Mouse (Mus musculus): Measurements from ENCODE around the gene Igsf11. TPM values are rescaled to one million over a fixed set of nuclear protein-coding genes. Genes with fewer than 3 reads are reported as not detected.

The Igsf11 gene
- polyA plus RNA-seq, 1 experiment from 2014 or later: 5.0 TPM

DNA sequence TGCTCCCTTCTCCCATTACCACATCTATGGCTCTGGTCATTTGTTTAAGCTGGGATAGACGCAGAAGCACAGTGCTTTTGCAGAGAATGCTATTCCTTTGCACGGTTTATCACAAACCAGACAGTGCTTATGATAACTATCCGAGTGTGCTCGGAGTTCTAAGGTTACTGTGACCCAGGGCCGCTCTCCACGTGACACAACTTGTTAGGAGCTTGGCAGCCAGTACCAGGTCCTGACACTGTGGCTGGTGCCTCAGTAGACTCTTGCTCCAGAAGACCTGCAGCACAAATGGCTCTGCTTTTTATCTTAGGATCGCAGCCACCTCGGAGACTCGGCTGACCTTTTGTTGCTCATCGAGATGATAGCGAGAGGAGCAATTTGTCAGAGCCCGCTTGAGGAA lies 164.5 kb downstream of the Igsf11 start:
- Histone ChIP-seq H3K9ac (no peak overlapping the region), H3K27me3 (peaks cover 5% of the 10 kb centered on the region; the same call in 1 of the 2 replicates), H3K4me2 (replicated peaks) (no peak overlapping the region), H3K27ac (no peak overlapping the region), H3K4me1 (no peaks in the 10 kb centered on the region), H3K36me3 (no peaks in the 10 kb centered on the region), H3K9me3 (replicated peaks) (no peaks in the 10 kb centered on the region), H3K4me3 (no peak overlapping the region)
- no peak for ATAC-seq (ENCODE audit: low FRiP score)
- WGBS: 72% methylated on average over 12 of the region's 12 CpGs

DNA sequence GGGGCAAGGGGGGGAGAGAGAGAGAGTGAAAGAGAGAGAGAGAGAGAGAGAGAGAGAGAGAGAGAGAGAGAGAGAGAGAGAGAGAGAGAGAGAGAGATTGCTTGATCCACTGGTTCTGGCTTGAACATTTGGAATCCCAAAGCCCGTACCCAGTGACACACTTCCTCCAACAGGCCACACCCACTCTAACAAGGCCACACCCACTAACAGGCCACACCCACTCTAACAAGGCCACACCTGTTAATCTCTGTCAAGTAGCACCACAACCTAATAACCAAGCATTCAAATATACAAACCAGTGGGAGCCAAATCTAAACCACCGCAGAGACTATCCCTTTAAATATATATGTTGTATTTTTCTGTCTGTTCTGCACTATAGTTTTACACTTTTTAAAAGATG lies 166.4 kb downstream of the Igsf11 start:
- H3K4me1 ChIP-seq: no peaks in the 10 kb centered on the region
- no peaks in the 10 kb centered on the region for H3K27me3 ChIP-seq

GRCm38 (mm10) chr16:39062596-39062995 lies 170.1 kb downstream of the Igsf11 start:
- Histone ChIP-seq H3K9ac (no peak overlapping the region), H3K36me3 (no peaks in the 10 kb centered on the region), H3K27ac (no peak overlapping the region), H3K27me3 (no peaks in the 10 kb centered on the region), H3K4me1 (peaks cover 11% of the 10 kb centered on the region), H3K4me2 (replicated peaks) (no peak overlapping the region), H3K9me3 (replicated peaks) (no peaks in the 10 kb centered on the region), H3K4me3 (no peak overlapping the region)
- WGBS: 36% methylated on average over 5 of the region's 5 CpGs
- ATAC-seq (ENCODE audit: low FRiP score): no peak

More for the DNA sequence above, 166.4 kb downstream of the Igsf11 start:
- 98% methylated on average over 2 of the region's 2 CpGs for WGBS
- no peak for ATAC-seq (ENCODE audit: low FRiP score)
- Histone ChIP-seq H3K9ac (no peak overlapping the region), H3K4me2 (replicated peaks) (no peak overlapping the region), H3K27ac (no peak overlapping the region), H3K9me3 (replicated peaks) (no peaks in the 10 kb centered on the region), H3K36me3 (no peaks in the 10 kb centered on the region), H3K4me3 (no peak overlapping the region)

- Histone ChIP-seq H3K4me1 (peaks cover 11% of the 10 kb centered on the region), H3K27me3 (no peaks in the 10 kb centered on the region), H3K9me3 (replicated peaks) (no peaks in the 10 kb centered on the region), H3K36me3 (no peaks in the 10 kb centered on the region), H3K4me2 (replicated peaks) (no peak overlapping the region), H3K4me3 (no peak overlapping the region), H3K9ac (no peak overlapping the region), H3K27ac (no peak overlapping the region)
- ATAC-seq (ENCODE audit: low FRiP score): no peak
- WGBS: 52% methylated on average over 5 of the region's 5 CpGs
These were observed 173.1 kb downstream of the Igsf11 start for GRCm38 (mm10) chr16:39065576-39065975.

- WGBS: 45% methylated on average over 3 of the region's 3 CpGs
- H3K27ac ChIP-seq: no peak overlapping the region
- no peak overlapping the region for H3K4me2 ChIP-seq (replicated peaks)
- no peaks in the 10 kb centered on the region for H3K9me3 ChIP-seq (replicated peaks)
- H3K4me1 ChIP-seq: 0 out of 2 replicates have a peak, but pooled peaks cover 7% of the 10 kb centered on the region
- no peak overlapping the region for H3K4me3 ChIP-seq
- no peaks in the 10 kb centered on the region for H3K27me3 ChIP-seq
- H3K9ac ChIP-seq: no peak overlapping the region
- H3K36me3 ChIP-seq: no peaks in the 10 kb centered on the region
- no peak for ATAC-seq (ENCODE audit: low FRiP score)
These were observed 179.0 kb downstream of the Igsf11 start for GRCm38 (mm10) chr16:39071431-39071830.

Other genes with a start within 250 kb of the Igsf11 start
- gene Arhgap31, start 179.4 kb upstream of the Igsf11 start, polyA plus RNA-seq (2016; fragmentation: Nextera tagmentation; extraction: Ambion mirVana): 13.9 and 15.4 TPM in 2 replicates
- 29.9 and 33.4 TPM in 2 replicates for gene B4galt4, start 150.4 kb upstream of the Igsf11 start, polyA plus RNA-seq (2016; fragmentation: Nextera tagmentation; extraction: Ambion mirVana)
- 3.2 and 3.8 TPM in 2 replicates for gene Upk1b, start 92.3 kb upstream of the Igsf11 start, polyA plus RNA-seq (2016; fragmentation: Nextera tagmentation; extraction: Ambion mirVana)
- not detected in 2 replicates for gene 4930435E12Rik, start 63.9 kb upstream of the Igsf11 start, polyA plus RNA-seq (2016; fragmentation: Nextera tagmentation; extraction: Ambion mirVana)

All from hindbrain, embryonic 12.5 days (tissue).